Mouse (Mus musculus) stomach, postnatal 0 days (tissue): ENCODE measurements around the gene Foxp1. TPM values are rescaled to one million over a fixed set of nuclear protein-coding genes. Genes with fewer than 3 reads are reported as not detected.

Source experiments
- ATAC-seq: fragments of 200-750 bp; cut with Nextera tagmentation; 2 replicates; pipeline ENCODE4 v1.8.0; 2017; ENCODE audit not compliant: low FRiP score, low TSS enrichment
- DNase-seq: peaks from one replicate; pipeline ENCODE4 v3.0.0-alpha.2; 2016; ENCODE audit warnings: low spot score
- H3K27ac ChIP-seq: fragments of 300-500 bp; sonication (generic); replicated peaks from 2 replicates; pipeline ENCODE4 v1.5.1; 2014; ENCODE audit warnings: mild to moderate bottlenecking, control low read depth
- H3K27me3 ChIP-seq: fragments of 300-500 bp; sonication (generic); 2 replicates; pipeline ENCODE4 v1.6.1; 2014; ENCODE audit warnings: low read length; ENCODE audit not compliant: control insufficient read depth, insufficient read depth
- H3K36me3 ChIP-seq: fragments of 300-500 bp; sonication (generic); 2 replicates; pipeline ENCODE4 v1.6.1; 2014; ENCODE audit warnings: low read length, mixed read lengths; ENCODE audit not compliant: control insufficient read depth, insufficient read depth
- H3K4me1 ChIP-seq: fragments of 300-500 bp; sonication (generic); replicated peaks from 2 replicates; pipeline ENCODE4 v1.6.1; 2014; ENCODE audit warnings: antibody characterized with exemption; ENCODE audit not compliant: control insufficient read depth, insufficient read depth
- H3K4me2 ChIP-seq: fragments of 300-500 bp; sonication (generic); replicated peaks from 2 replicates; pipeline ENCODE4 v1.6.1; 2014; ENCODE audit warnings: low read depth, mild to moderate bottlenecking, control low read depth, moderate library complexity
- H3K4me3 ChIP-seq: fragments of 300-500 bp; sonication (generic); 2 replicates; pipeline ENCODE4 v1.5.1; 2014; ENCODE audit warnings: low read depth, low read length, control low read depth
- H3K9ac ChIP-seq: fragments of 300-500 bp; sonication (generic); 2 replicates; pipeline ENCODE4 v1.6.1; 2014; ENCODE audit warnings: mild to moderate bottlenecking, low read length, control low read depth, mixed read lengths
- H3K9me3 ChIP-seq: fragments of 300-500 bp; sonication (generic); 2 replicates; pipeline ENCODE4 v1.6.1; 2016; ENCODE audit warnings: low read length; ENCODE audit not compliant: control insufficient read depth
- CTCF ChIP-seq: IDR thresholded peaks from 2 replicates; pipeline ENCODE4 v1.5.1; 2016; ENCODE audit warnings: antibody characterized with exemption, low read depth, mild to moderate bottlenecking, moderate library complexity
- EP300 ChIP-seq: optimal IDR thresholded peaks from 2 replicates; pipeline ENCODE3; 2016; ENCODE audit warnings: antibody characterized with exemption
- WGBS: fragments of 180-500 bp; shearing (Covaris S2); extraction: QIAGEN DNeasy Blood & Tissue Kit; methylation state at CpG from one replicate; pipeline ENCODE4 v1.1.7; 2014; 5-methylcytosine and 5-hydroxymethylcytosine counted together
- polyA plus RNA-seq: library from polyadenylated mRNA; unstranded; fragments of >200 nt; fragmentation: Nextera tagmentation; extraction: Ambion mirVana; gene quantifications from 2 replicates; pipeline ENCODE4 v1.2.1, GENCODE M21; 2015

Gene Foxp1
- polyA plus RNA-seq, 1 experiment from 2014 or later = 68.9 TPM

GRCm38 (mm10) chr6:99201271-99201705, 321.2 kb downstream of the Foxp1 start:
- Histone ChIP-seq H3K9ac (no peak overlapping the region), H3K4me3 (no peak overlapping the region), H3K4me1 (peaks cover 18% of the 10 kb centered on the region), H3K4me2 (no peak overlapping the region), H3K36me3 (no peaks in the 10 kb centered on the region), H3K27me3 (no peaks in the 10 kb centered on the region), H3K9me3 (no peaks in the 10 kb centered on the region), H3K27ac (peak overlapping the region; percentile 45; the same call in 1 of the 2 replicates)
- WGBS = 30% methylated on average over 4 of the region's 4 CpGs
- TF ChIP-seq EP300 (no peak), CTCF (no peak)
- DNase-seq (no peak), ATAC-seq (no peak)

DNA sequence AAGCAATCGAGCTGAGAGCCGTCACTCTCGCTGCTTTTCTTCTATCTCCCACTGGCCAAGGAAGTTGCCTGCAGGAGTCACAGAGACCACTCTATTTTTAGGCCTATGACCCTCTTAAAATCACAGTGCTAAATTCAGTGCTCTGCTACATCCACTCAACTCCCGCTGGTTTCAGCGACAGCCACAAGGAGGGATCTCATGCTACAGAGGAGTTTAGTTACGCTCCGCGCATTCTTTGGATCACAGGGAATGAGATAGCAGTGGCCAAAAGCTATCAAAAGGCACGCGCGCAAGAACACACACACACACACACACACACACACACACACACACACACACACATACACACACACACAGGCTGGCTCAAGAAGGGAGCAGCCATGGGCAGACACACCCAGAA, 321.9 kb downstream of the Foxp1 start:
- Histone ChIP-seq H3K9ac (peak overlapping the region; percentile 18; the same call in 1 of the 2 replicates), H3K4me1 (peaks cover 13% of the 10 kb centered on the region), H3K9me3 (no peaks in the 10 kb centered on the region), H3K4me2 (0 out of 2 replicates have a peak overlapping the region, but pooled peaks have one; percentile 9), H3K4me3 (no peak overlapping the region), H3K27ac (peak overlapping the region; percentile 35; the same call in 1 of the 2 replicates), H3K36me3 (no peaks in the 10 kb centered on the region), H3K27me3 (no peaks in the 10 kb centered on the region)
- TF ChIP-seq EP300 (no peak), CTCF (peak; percentile 33)
- ATAC-seq = no peak
- WGBS = 26% methylated on average over 11 of the region's 11 CpGs
- peak; percentile 55 for DNase-seq

DNA sequence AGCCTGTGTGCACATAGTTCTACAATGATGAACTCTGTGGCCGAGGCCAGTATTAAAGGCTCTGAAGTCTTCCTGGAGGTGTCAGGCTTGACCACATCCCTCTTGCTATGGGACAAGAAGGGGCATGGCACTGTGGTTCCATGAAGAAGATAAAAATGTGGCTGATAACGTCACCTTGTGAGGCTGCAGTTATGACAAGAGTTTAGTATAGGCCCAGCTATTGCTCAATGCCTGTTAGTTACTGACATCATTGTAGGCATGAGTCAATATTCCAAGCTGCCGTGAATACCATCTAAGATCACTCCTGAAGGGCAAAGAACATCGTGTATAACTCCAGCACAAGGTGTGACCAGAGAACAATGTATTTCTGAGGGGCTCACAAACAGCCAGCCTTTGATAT, 323.2 kb downstream of the Foxp1 start:
- peak; percentile 57 for TF ChIP-seq EP300
- peak; percentile 16; the same call in 1 of the 2 replicates for TF ChIP-seq CTCF
- H3K4me3 ChIP-seq = no peak overlapping the region
- H3K36me3 ChIP-seq = no peaks in the 10 kb centered on the region
- no peak overlapping the region for H3K27ac ChIP-seq
- H3K4me2 ChIP-seq = no peak overlapping the region
- no peak overlapping the region for H3K9ac ChIP-seq
- H3K4me1 ChIP-seq = peaks cover 8% of the 10 kb centered on the region
- DNase-seq = no peak
- H3K9me3 ChIP-seq = no peaks in the 10 kb centered on the region
- no peaks in the 10 kb centered on the region for H3K27me3 ChIP-seq
- WGBS = 66% methylated on average over 4 of the region's 4 CpGs
- peak; percentile 88 for ATAC-seq

DNA sequence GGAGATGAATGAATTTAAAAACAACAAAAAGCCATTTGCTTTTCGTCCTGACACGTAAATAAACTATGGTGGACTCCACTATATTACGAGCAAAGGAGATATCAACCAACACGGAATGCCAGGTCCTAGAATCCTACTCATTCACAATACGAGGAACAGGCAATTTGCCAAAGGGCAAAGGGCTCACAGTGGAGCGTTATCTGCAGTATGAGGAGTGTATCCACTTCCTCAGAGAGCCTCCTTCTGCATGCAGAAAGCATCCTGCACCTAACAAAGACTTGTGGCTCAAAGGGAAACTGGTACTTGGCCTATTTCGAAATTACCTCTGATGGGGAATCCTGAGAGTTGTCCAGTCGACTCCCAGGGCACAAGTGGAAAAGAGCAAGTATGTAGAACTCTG, 328.8 kb downstream of the Foxp1 start:
- H3K4me2 ChIP-seq = no peak overlapping the region
- no peaks in the 10 kb centered on the region for H3K4me1 ChIP-seq
- ATAC-seq = no peak
- no peak overlapping the region for H3K27ac ChIP-seq
- WGBS = 39% methylated on average over 8 of the region's 8 CpGs
- no peaks in the 10 kb centered on the region for H3K27me3 ChIP-seq
- no peaks in the 10 kb centered on the region for H3K9me3 ChIP-seq
- H3K4me3 ChIP-seq = no peak overlapping the region
- H3K9ac ChIP-seq = no peak overlapping the region
- H3K36me3 ChIP-seq = no peaks in the 10 kb centered on the region
- TF ChIP-seq EP300 (no peak), CTCF (no peak)
- DNase-seq = peak; percentile 55

- ATAC-seq (peak; percentile 78), DNase-seq (no peak)
- Histone ChIP-seq H3K4me1 (no peaks in the 10 kb centered on the region), H3K36me3 (no peaks in the 10 kb centered on the region), H3K9ac (no peak overlapping the region), H3K4me2 (no peak overlapping the region), H3K9me3 (no peaks in the 10 kb centered on the region), H3K27me3 (no peaks in the 10 kb centered on the region), H3K27ac (0 out of 2 replicates have a peak overlapping the region, but pooled peaks have one; percentile 5), H3K4me3 (no peak overlapping the region)
- peak; percentile 53 for TF ChIP-seq CTCF
- no peak for TF ChIP-seq EP300
- WGBS = 56% methylated on average over 8 of the region's 8 CpGs
Observed at GRCm38 (mm10) chr6:99191636-99192137, 330.8 kb downstream of the Foxp1 start.

- 69% methylated on average over 12 of the region's 12 CpGs for WGBS
- no peaks in the 10 kb centered on the region for H3K36me3 ChIP-seq
- DNase-seq = no peak
- no peak overlapping the region for H3K9ac ChIP-seq
- no peaks in the 10 kb centered on the region for H3K4me1 ChIP-seq
- H3K9me3 ChIP-seq = no peaks in the 10 kb centered on the region
- H3K27ac ChIP-seq = 0 out of 2 replicates have a peak overlapping the region, but pooled peaks have one; percentile 5
- H3K4me3 ChIP-seq = no peak overlapping the region
- H3K4me2 ChIP-seq = no peak overlapping the region
- TF ChIP-seq EP300 (no peak), CTCF (no peak)
- H3K27me3 ChIP-seq = no peaks in the 10 kb centered on the region
- no peak for ATAC-seq
Observed at GRCm38 (mm10) chr6:99191041-99191635, 331.4 kb downstream of the Foxp1 start.
